8 mouse cellular contexts compared by ENCODE assay signal in the genomic region with DNA sequence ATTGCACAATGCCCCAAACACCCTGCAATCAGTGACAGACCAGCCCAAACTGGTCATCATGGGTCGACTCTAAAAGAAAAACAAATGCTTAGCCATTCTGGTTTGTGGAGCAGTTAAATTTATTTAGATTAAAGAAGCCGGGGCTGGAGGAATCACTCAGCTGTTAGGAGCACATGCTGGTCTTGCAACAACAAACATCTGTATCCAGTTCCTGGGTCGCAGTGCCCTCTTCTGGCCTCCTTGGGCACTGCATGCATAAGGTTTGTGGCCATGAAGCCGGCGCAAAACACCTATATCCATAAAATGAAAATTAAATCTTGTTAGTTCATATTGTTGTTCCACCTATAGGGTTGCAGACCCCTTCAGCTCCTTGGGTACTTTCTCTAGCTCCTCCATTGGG. TPM values are rescaled to one million over a fixed set of nuclear protein-coding genes. Genes with fewer than 3 reads are reported as not detected.
DNase-seq lines count a peak whose midpoint lies in the region; ATAC-seq and TF ChIP-seq lines count a peak whose summit lies in the region.

No protein-coding gene starts in this region.

- TF ChIP-seq CTCF in bone marrow macrophage, adult 2 months (IDR thresholded peaks at IDR 0.05; ENCODE audit: low read depth, low read length), result peak; percentile 52
- TF ChIP-seq CTCF in lung, embryonic 14.5 days (IDR thresholded peaks at IDR 0.05; ENCODE audit: low read depth), result peak; percentile 79

- H3K4me1 ChIP-seq in midbrain, embryonic 11.5 days (ENCODE audit: control insufficient read depth, insufficient read depth, low read length), result no peaks in the 10 kb centered on the region
- H3K4me1 ChIP-seq in midbrain, embryonic 16.5 days (ENCODE audit: control insufficient read depth, insufficient read depth, low read length), result no peaks in the 10 kb centered on the region
- no peaks in the 10 kb centered on the region for H3K4me1 ChIP-seq in bone marrow macrophage, adult 2 months (ENCODE audit: control insufficient read depth, insufficient read depth, low read length)
- no peaks in the 10 kb centered on the region for H3K4me1 ChIP-seq in lung, embryonic 14.5 days (ENCODE audit: insufficient read depth)

- intact Hi-C loops in heart, postnatal 36 days (cut with DNase I), result loop anchor here (5.0 kb wide), 1 partner anchor 124 kb away; no protein-coding TSS in a partner anchor

- H3K36me3 ChIP-seq in midbrain, embryonic 11.5 days (ENCODE audit: control insufficient read depth, insufficient read depth, low read length), result no peaks in the 10 kb centered on the region
- H3K36me3 ChIP-seq in midbrain, embryonic 16.5 days (ENCODE audit: control insufficient read depth, insufficient read depth, low read length), result no peaks in the 10 kb centered on the region
- H3K36me3 ChIP-seq in lung, embryonic 14.5 days (ENCODE audit: insufficient read depth), result no peaks in the 10 kb centered on the region

- no peaks in the 10 kb centered on the region for H3K9me3 ChIP-seq in midbrain, embryonic 11.5 days (ENCODE audit: control insufficient read depth, low read length)
- no peaks in the 10 kb centered on the region for H3K9me3 ChIP-seq in midbrain, embryonic 16.5 days (replicated peaks; ENCODE audit: control insufficient read depth, low read length, poor library complexity, severe bottlenecking)
- no peaks in the 10 kb centered on the region for H3K9me3 ChIP-seq in lung, embryonic 14.5 days (ENCODE audit: low read depth, low read length)

- no peak for ATAC-seq in midbrain, embryonic 11.5 days (ENCODE audit: low FRiP score)
- ATAC-seq in midbrain, embryonic 16.5 days, result no peak
- ATAC-seq in lung, embryonic 14.5 days (ENCODE audit: insufficient read depth), result no peak

- H3K27me3 ChIP-seq in midbrain, embryonic 11.5 days (ENCODE audit: control insufficient read depth, insufficient read depth, low read length), result no peaks in the 10 kb centered on the region
- no peaks in the 10 kb centered on the region for H3K27me3 ChIP-seq in midbrain, embryonic 16.5 days (ENCODE audit: control insufficient read depth, insufficient read depth, low read depth, low read length)
- H3K27me3 ChIP-seq in lung, embryonic 14.5 days (ENCODE audit: insufficient read depth, low read length), result no peaks in the 10 kb centered on the region

- no peak overlapping the region for H3K27ac ChIP-seq in midbrain, embryonic 11.5 days (ENCODE audit: low read depth, low read length)
- H3K27ac ChIP-seq in midbrain, embryonic 16.5 days (ENCODE audit: low read length), result no peak overlapping the region
- H3K27ac ChIP-seq in bone marrow macrophage, adult 2 months (ENCODE audit: insufficient read depth, low read depth, low read length), result no peak overlapping the region
- no peak overlapping the region for H3K27ac ChIP-seq in lung, embryonic 14.5 days (ENCODE audit: low read depth)

- no peak overlapping the region for H3K4me2 ChIP-seq in midbrain, embryonic 11.5 days
- no peak overlapping the region for H3K4me2 ChIP-seq in midbrain, embryonic 16.5 days (ENCODE audit: low read length)
- H3K4me2 ChIP-seq in lung, embryonic 14.5 days, result no peak overlapping the region

- TF ChIP-seq POLR2A in bone marrow macrophage, adult 2 months (IDR thresholded peaks at IDR 0.05; ENCODE audit: borderline replicate concordance, low read depth, low read length), result no peak

- no peak overlapping the region for H3K9ac ChIP-seq in midbrain, embryonic 11.5 days (ENCODE audit: low read length)
- no peak overlapping the region for H3K9ac ChIP-seq in midbrain, embryonic 16.5 days (ENCODE audit: low read depth, low read length)
- H3K9ac ChIP-seq in lung, embryonic 14.5 days, result no peak overlapping the region

- peak; percentile 11 for DNase-seq in cerebellum, adult 8-10 months
- DNase-seq in cerebellum, adult 11 months, result no peak
- peak; percentile 95 for DNase-seq in midbrain, embryonic 11.5 days (ENCODE audit: low spot score, missing footprints)
- peak; percentile 22 to 61 for DNase-seq in heart, postnatal 36 days
- peak; percentile 73 for DNase-seq in lung, embryonic 14.5 days
- peak; percentile 38 to 63 for DNase-seq in spleen, postnatal 14 days (ENCODE audit: low spot score in 2 of 2)

- H3K4me3 ChIP-seq in midbrain, embryonic 11.5 days (ENCODE audit: low read depth, low read length), result no peak overlapping the region
- no peak overlapping the region for H3K4me3 ChIP-seq in midbrain, embryonic 16.5 days (ENCODE audit: low read depth, low read length)
- no peak overlapping the region for H3K4me3 ChIP-seq in bone marrow macrophage, adult 2 months (ENCODE audit: insufficient read depth, low read length)
- no peak overlapping the region for H3K4me3 ChIP-seq in lung, embryonic 14.5 days (ENCODE audit: low read depth, low read length)

- 28% methylated on average over 5 of the region's 5 CpGs for WGBS in midbrain, embryonic 11.5 days
- WGBS in midbrain, embryonic 16.5 days, result 27% methylated on average over 5 of the region's 5 CpGs
- WGBS in lung, embryonic 14.5 days, result 12% methylated on average over 5 of the region's 5 CpGs

RNA-seq across cellular contexts. Expression of a gene that starts 54.9 kb away (rescaled TPM):
- polyA plus RNA-seq in midbrain, embryonic 11.5 days (2014; fragmentation: Nextera tagmentation; extraction: Ambion mirVana), result 277 and 302 TPM in 2 replicates
- 160 and 162 TPM in 2 replicates for polyA plus RNA-seq in midbrain, embryonic 16.5 days (2015; fragmentation: Nextera tagmentation; extraction: Ambion mirVana)
- polyA plus RNA-seq in bone marrow macrophage, adult 2 months (2012; ENCODE audit: insufficient read depth, insufficient read length, missing spikeins), result 46.4 and 53.3 TPM in 2 replicates
- 100 to 1,000 TPM; 149 to 154 TPM for total RNA-seq in heart, postnatal 36 days (2021)
- polyA plus RNA-seq in lung, embryonic 14.5 days (2014; fragmentation: Nextera tagmentation; extraction: Ambion mirVana), result 234 and 238 TPM in 2 replicates

RNA-seq across cellular contexts. Expression of a gene that starts 57.5 kb away (rescaled TPM):
- polyA plus RNA-seq in midbrain, embryonic 11.5 days (2014; fragmentation: Nextera tagmentation; extraction: Ambion mirVana), result 1.1 and 1.5 TPM in 2 replicates
- 2.0 and 2.9 TPM in 2 replicates for polyA plus RNA-seq in midbrain, embryonic 16.5 days (2015; fragmentation: Nextera tagmentation; extraction: Ambion mirVana)
- 0.64 and 0.69 TPM in 2 replicates for polyA plus RNA-seq in bone marrow macrophage, adult 2 months (2012; ENCODE audit: insufficient read depth, insufficient read length, missing spikeins)
- 1 to 10 TPM; 1.2 TPM for total RNA-seq in heart, postnatal 36 days (2021)
- 4.4 and 4.7 TPM in 2 replicates for polyA plus RNA-seq in lung, embryonic 14.5 days (2014; fragmentation: Nextera tagmentation; extraction: Ambion mirVana)
